ENCODE assay signal across 9 mouse cellular contexts in the genomic region with DNA sequence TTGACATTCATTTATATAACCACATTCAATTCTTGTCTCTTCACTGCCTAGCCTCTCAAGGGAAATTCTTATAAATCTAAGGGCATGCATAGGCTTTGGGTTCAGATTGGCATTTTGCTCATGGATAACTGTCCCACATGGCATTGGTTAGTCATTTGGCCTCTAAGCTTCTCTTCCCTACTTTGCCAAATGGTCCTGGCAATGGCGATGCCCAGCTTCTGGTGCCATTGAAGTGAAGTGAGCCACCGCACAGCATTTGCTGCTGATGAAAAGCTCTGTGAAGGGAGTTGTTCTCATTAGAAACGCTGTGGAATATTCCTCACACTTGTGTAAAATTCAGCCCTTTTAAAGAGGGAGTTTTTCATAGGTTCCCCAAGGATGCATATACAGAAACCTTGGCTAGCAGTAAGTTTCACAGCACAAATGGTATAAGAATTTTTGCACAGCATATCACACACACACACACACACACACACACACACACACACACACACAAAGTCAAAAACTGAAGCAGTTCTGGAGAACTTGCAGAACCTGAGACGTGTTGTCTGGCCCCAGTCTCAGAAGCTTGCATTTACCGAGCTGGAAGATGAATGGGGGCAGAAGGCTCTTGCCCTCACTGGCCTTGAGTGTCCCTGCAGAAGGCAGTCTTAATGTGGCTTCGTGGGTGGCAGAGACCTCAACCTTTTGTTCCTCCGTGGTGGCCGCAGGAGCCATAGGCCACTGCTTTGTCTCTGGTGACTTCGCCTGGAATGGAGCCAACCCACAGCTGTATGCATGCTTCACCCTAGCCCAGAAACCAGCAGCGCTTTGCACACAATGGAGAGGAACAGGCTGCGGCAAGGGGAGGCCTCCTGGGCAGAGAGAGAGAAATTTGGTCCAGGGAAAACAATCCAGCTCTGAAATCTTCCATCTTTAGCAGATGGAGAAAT. TPM values are rescaled to one million over a fixed set of nuclear protein-coding genes. Genes with fewer than 3 reads are reported as not detected.
DNase-seq lines count a peak whose midpoint lies in the region; ATAC-seq lines count a peak whose summit lies in the region.
"Had no signal": no experiment of that assay in that cellular context is flagged by ENCODE, and none has a peak within 500 bp of the region (broad histone marks: within the 10 kb centered on the region; RNA-seq: fewer than 3 reads in every experiment).

No protein-coding gene starts in this region.

- WGBS in limb, embryonic 12.5 days, result 42% methylated on average over 11 of the region's 11 CpGs

- no peak overlapping the region for H3K9ac ChIP-seq in limb, embryonic 12.5 days (replicated peaks)

- intact Hi-C loops in heart, postnatal 14 days (cut with DNase I), result no loop called here

- H3K4me1 ChIP-seq in limb, embryonic 12.5 days (replicated peaks), result peaks cover 34% of the 10 kb centered on the region

- H3K36me3 ChIP-seq in limb, embryonic 12.5 days, result no peaks in the 10 kb centered on the region

- H3K4me2 ChIP-seq in limb, embryonic 12.5 days, result no peak overlapping the region

- H3K27ac ChIP-seq in limb, embryonic 12.5 days, result peak overlapping the region; percentile 78

- H3K27me3 ChIP-seq in limb, embryonic 12.5 days, result no peaks in the 10 kb centered on the region

- no peaks in the 10 kb centered on the region for H3K9me3 ChIP-seq in limb, embryonic 12.5 days

- 0 out of 2 replicates have a peak, but pooled peaks have one; percentile 60 for ATAC-seq in limb, embryonic 12.5 days (ENCODE audit: insufficient number of reproducible peaks, insufficient read depth, low FRiP score, low TSS enrichment, low read depth)

- peak; percentile 51 for DNase-seq in layer of hippocampus, adult 11-12 months (ENCODE audit: low spot score)
- no peak for DNase-seq in layer of hippocampus, postnatal 25 days (ENCODE audit: extremely low spot score in 1 of 2, low spot score in 1 of 2)
- peak; percentile 27 to 64 for DNase-seq in adrenal gland, postnatal 36 days
- DNase-seq in heart, postnatal 14 days, result peak; percentile 57
- peak; percentile 13 for DNase-seq in ovary, postnatal 10 days (ENCODE audit: low spot score)
- DNase-seq in frontal cortex, postnatal 25 days (ENCODE audit: low spot score in 2 of 2), result no peak
- DNase-seq in cerebellum, postnatal 25 days, result no peak

- H3K4me3 ChIP-seq in limb, embryonic 12.5 days (replicated peaks), result no peak overlapping the region

RNA-seq across cellular contexts. Expression of a gene that starts 21.8 kb away (rescaled TPM):
- total RNA-seq in layer of hippocampus, postnatal 25 days (2021), result 10 to 100 TPM; 12.5 to 15.0 TPM
- total RNA-seq in adrenal gland, postnatal 36 days (2021), result 10 to 100 TPM; 14.4 to 19.5 TPM
- 1 to 10 TPM; 4.8 to 5.3 TPM for total RNA-seq in heart, postnatal 14 days (2021)
- polyA plus RNA-seq in limb, embryonic 12.5 days (2016; fragmentation: Nextera tagmentation; extraction: Ambion mirVana), result 33.8 and 36.9 TPM in 2 replicates

RNA-seq across cellular contexts. Expression of a gene that starts 23.1 kb away (rescaled TPM):
- not detected for total RNA-seq in layer of hippocampus, postnatal 25 days (2021)
- not detected for total RNA-seq in adrenal gland, postnatal 36 days (2021)
- total RNA-seq in heart, postnatal 14 days (2021), result not detected
- not detected in 2 replicates for polyA plus RNA-seq in limb, embryonic 12.5 days (2016; fragmentation: Nextera tagmentation; extraction: Ambion mirVana)
- total RNA-seq: heart, postnatal 36 days had no signal

Comparison
In these comparisons a context has a peak if more than half of its experiments do, and no peak if none do; other contexts are left out.
1. DNase-seq: peak in layer of hippocampus, adult 11-12 months (single experiment), adrenal gland, postnatal 36 days (2 of 2), heart, postnatal 14 days (2 of 2) and ovary, postnatal 10 days (single experiment); none in layer of hippocampus, postnatal 25 days (0 of 2), frontal cortex, postnatal 25 days (0 of 2) and cerebellum, postnatal 25 days (0 of 2).